Mouse (Mus musculus) left cerebral cortex, adult 18-20 months (tissue): ENCODE measurements around the gene Tmprss13. TPM values are rescaled to one million over a fixed set of nuclear protein-coding genes. Genes with fewer than 3 reads are reported as not detected.

Experiments used
- DNase-seq, 2 experiments: peaks; one replicate each; pipeline ENCODE4 v3.0.0; 2021 to 2022; ENCODE audit warnings: low spot score in 2 of 2, mixed read lengths in 1 of 2
- long read RNA-seq, 2 experiments: library from polyadenylated mRNA; stranded (forward); transcript quantifications; one replicate each; pipeline ENCODE4 v2.0.0; 2021
- total RNA-seq, 2 experiments: library from RNA; stranded (reverse); gene quantifications; 2 replicates each; pipeline ENCODE4 v1.2.3; 2021

Tmprss13 gene
- total RNA-seq = not detected
- long read RNA-seq, experiment 1 = 0 reads
- long read RNA-seq, experiment 2 = 0 reads

DNA sequence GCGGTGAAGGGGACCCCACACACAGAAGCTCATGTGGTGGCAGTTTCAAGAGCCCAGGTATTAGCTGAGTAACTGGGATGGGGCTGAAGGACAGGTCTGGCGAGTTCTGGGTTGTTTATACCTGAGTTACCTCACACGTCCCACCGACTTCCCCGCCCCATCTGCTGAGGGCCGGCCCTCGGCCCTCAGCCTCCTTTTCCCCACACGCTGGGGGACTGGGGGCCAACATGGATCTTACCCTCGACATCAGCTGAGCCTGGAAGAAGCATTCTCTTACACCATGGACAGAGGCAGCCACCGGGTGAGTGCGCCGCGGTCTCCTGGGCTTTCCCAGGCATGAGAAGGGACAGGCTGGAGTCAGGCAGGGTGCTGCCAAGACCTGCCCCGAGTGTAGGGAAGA lies at the start of gene Tmprss13:
Gene Tmprss13, plus strand, starts transcription at position 246 of the 400 bp plus-strand sequence.
- no peak for DNase-seq

GRCm38 (mm10) chr9:45272213-45272612 lies 46.7 kb upstream of the Tmprss13 start:
- DNase-seq = no peak

DNA sequence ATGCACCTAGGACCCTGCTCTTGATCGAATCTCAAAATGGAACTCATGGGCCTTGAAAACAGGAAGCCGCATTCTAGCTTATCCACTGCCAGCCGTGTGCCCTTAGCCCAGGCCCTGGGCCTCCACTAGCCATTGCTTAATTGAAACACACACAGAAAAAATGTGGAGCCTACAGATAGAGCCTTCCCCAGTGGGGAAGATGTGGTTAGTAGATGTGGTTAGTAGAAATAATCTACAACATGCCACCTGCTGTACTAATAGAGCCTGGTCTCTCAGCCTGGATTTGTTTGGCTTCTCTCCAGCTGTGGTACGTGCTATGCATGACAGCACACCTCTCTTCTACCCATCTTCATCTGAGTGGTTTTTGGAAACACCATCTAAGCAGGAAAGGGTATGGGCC lies 44.7 kb upstream of the Tmprss13 start:
- no peak for DNase-seq

GRCm38 (mm10) chr9:45274635-45275034 lies 44.3 kb upstream of the Tmprss13 start:
- no peak for DNase-seq

- no peak for DNase-seq
Observed at GRCm38 (mm10) chr9:45280059-45280458, 38.8 kb upstream of the Tmprss13 start.

DNA sequence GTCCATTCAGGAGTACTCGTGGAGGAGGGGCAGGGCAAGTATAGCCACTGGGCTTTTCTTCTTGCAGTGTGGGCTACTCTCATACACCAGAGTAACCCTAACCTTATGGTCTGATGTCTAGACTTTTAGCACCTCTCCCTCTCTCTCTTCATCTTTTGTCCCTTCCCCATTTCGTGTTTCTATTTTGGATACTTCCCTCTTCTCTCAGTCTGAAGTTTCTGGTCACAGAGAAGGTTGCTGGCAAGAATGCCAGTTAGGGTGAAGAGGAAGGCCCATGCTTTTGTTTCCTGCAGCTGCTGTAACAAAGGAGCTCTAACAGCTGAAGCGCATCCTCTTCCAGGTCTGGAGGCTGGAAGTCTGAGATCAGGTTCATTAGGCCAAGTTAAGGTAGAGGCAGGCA lies 38.0 kb upstream of the Tmprss13 start:
- DNase-seq = no peak

- no peak for DNase-seq
Observed at GRCm38 (mm10) chr9:45282466-45282865, 36.4 kb upstream of the Tmprss13 start.

DNA sequence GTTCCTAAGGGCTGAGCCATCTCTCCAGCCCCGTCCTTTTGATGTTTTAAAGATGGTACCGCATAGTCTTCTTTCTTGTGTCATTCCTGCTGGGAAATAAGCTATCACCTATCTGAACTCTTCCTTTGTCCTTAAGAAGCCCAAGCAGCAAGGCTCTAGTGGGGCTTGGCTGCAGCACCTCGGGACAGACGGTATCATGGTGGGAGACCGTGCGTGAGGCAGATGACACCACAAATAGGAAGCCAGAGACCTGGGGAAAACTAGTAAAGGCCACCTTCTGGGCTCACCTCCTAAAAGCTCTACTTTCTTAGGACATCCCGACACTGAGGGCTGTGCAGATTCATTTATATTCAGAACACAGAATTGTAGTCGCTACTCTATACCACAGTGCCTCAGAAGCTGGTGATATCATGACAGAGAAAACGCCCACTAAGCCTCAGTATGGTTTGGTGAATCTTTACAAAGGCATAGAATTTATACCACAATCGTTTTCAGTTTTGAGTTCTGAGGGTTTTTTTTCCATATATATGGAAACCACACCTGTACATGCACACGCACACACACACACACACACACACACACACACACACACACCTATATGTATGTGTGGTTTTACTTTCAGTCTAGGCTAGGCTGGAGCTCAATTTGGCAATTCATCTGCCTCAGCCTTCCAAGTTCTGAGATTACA lies 27.3 kb upstream of the Tmprss13 start:
- no peak for DNase-seq

- no peak for DNase-seq
Observed at GRCm38 (mm10) chr9:45294210-45295011, 24.5 kb upstream of the Tmprss13 start.

DNA sequence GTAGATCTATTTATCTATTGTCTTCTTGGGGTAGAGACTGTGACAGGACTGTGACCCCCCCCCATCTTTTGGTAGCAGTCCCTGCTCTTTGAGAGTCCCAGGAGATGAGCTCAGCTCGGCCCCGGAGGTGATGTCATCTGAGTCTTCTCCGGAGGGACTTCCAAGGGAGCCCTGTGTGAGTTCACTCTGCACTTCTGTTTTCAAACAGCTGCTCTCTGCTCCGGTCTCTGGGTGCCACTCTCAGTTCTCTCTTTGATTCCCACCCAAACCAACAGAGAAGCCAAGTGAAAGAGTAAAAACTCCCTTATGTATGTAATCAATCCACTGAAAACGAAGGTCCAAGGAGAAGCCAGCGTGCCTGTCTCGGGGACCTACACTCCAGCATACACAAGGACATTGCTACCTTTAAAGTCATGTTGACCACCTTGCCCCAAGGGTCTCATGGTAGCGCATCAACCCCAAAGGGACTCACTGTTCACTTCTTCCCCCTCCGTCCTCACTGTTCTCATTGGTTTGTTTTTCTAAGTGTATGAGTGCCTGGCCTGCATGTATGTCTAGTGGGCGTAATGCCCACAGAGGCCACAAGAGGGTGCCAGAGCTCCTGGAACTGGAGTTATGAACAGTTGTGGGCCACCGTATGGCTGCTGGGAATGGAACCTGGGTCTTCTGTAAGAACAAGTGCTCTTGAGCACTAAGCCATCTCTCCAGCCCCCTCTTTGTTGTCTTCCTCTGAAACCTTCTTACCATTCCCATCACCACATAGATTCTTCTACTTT lies 19.5 kb upstream of the Tmprss13 start:
- DNase-seq = no peak

DNA sequence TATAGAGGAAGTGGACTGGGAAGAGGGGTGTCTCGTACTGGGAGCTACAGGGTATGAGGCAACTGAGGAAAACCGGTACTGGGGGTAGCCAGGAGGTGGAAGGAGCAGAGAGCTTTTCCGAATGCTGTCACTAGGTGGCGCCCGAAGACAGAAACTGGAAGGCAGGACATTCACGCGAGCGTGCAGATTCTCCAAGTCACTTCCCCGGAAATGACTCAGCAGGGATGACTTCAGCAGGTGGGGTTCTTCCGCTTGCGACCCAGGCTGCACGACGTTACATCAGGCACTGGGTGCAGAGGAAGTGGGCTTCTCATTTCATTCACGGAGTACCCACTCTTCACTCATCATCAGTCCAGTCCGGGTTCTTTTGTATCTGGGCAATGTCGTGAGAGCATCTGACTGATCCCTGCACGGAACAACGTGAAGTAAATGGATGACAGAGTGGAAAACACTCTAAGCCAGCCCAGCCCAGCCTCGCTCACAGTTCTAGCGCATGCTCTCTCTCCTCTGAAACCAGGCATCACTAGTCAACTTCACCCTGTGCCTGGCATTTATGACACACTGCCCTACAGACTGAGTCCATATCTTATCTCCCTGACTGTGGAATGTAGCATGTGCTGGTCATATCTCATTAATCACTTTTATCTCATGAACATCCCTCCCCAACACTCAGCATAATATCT lies 18.3 kb upstream of the Tmprss13 start:
- DNase-seq = peak; percentile 96 to 99

DNA sequence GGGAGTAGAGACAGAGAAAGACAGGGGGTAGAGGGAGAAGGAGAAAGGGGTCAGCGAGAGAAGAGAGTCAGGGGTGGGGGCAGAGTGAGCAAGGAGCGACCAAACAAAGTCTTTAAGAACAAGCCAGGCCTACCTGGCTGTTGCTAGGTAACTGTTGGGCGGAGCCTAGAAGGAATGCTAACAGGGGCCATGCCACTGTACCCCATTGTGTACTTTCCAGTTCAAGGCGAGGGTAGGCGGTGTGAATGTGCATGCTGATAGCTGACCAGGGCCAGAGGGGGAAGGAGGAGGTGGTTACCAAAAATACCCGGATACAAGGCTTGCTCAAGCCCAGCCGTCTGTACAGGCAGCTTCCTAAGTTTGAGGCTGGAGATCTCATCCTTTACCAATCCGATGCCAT lies 17.1 kb upstream of the Tmprss13 start:
- no peak for DNase-seq

GRCm38 (mm10) chr9:45306746-45307410 lies 12.0 kb upstream of the Tmprss13 start:
- DNase-seq = no peak

DNA sequence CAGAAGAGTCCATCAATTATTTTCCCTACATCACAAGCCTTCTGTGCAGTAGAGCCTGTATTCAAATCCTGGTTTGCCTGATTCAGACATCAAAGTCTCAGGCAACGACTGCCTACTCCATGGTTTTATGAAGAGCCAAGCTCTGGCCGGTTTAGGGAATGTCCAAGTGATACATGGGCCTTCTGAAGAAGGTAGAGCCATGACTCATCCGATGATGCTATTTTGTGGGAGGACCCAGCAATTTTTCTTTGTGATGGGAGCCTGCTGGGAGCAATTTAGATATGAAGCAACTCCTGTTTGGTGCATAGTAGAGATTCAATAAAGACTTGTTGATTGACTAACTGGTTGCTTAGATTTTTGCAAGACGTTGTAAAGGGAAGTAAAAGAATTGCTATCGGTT lies 10.4 kb upstream of the Tmprss13 start:
- no peak for DNase-seq

DNA sequence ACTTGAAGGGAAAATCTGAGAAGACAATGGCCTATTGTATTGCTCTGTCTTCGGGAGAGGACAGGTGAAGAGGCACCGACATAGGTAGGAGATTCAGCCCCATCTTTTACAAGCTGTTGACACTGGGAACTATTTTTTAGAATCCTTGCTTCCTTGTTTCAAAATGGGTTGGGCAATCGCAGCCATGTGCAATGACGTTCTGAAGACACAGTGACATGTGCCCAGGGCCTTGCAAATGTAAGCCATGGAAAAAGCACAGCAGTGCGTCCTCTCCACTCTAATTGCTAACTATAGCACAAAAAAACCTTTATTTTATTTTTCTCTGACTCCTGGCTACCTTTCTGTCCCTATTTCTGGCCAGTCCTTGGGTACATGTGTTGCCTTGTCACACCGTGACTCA lies 7.0 kb upstream of the Tmprss13 start:
- DNase-seq = no peak

DNA sequence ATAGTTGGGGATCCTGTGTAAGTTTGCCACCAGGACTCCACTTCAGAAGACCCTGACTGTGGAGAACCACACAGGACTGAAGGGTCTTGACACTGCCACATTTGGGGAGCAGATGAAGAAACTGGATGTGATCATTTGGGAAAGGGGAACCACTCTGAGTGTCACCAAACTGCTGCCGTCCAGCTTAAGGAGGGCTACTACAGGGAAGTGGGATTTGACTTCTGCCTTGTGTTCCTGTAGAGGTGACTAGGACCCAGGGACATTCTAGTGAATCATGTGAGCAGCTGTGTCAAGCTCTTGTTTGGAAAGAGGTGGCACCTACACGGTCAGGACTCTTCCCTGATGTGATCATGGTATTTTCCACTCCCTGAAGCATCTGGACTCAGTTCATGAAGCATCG lies 5.0 kb upstream of the Tmprss13 start:
- no peak for DNase-seq

- DNase-seq = no peak
Observed at GRCm38 (mm10) chr9:45317635-45318034, 1.3 kb upstream of the Tmprss13 start.

DNA sequence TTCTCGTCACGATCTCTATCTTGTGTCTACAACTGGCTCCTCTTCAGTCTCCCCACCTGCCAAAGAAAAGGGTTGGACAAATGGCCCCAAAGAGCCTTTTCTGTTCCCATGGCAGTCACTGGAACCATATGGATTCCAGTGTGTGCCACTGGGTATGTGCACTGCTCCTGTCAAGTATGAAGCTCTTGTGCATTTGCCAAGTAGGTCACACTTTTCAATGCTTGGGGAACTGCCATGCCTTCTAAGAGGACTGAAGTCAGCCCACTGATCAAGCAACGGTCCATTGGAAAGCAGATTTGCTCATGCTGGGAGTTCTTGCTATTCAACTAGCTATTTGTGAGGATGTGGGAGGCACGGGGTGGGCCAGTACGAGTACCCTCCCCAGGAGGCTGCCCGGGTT lies 2.6 kb downstream of the Tmprss13 start:
- DNase-seq = no peak

GRCm38 (mm10) chr9:45321946-45322430 lies 3.1 kb downstream of the Tmprss13 start:
- no peak for DNase-seq

DNA sequence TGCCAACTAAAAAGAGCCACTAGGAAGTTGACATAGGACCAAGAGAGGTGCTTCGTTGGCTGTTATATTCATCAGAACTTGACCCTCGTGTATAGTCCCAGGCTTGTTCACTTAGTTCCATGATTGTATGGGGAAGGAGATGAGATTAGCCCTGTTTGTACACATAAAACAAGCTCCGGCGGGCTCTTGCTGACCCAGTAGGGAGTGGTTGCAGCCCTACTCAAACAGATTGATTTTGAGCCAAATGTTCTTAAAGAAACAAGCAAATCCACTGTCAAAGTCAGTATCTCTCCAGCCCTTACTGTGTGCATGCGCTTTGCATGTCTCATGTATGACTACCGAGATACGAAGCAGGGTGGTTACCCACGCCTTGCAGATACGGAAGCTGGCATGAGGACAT lies 7.5 kb downstream of the Tmprss13 start:
- DNase-seq = no peak

DNA sequence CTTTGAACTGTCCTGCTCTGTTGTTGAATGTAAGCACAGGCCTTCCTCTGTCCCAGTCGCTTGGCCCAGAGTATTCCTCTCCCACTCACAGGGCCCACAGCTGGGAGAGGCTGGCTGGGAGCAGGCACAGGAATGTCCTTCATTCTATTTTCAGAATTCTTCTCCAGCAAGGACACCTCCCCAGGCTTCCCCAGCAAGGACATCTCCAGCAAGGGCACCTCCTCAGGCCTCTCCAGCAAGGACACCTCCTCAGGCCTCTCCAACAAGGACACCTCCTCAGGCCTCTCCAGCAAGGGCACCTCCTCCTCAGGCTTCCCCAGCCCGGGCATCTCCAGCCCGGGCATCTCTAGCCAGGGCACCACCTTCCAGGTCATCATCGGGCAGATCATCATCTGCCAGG lies 9.4 kb downstream of the Tmprss13 start:
- no peak for DNase-seq
